Mouse (Mus musculus) hindbrain, embryonic 16.5 days (tissue): ENCODE measurements at regions not wholly inside any gene's neighbourhood (a gene's known extent, or its start where the extent isn't known, plus 50 kb on each side); places are given as distances from the start of the nearest gene placed in this dataset.

Experiments
- ATAC-seq: fragments of 200-750 bp; cut with Nextera tagmentation; 2 replicates; pipeline ENCODE4 v1.8.0; 2017; ENCODE audit warnings: moderate TSS enrichment, moderate library complexity
- H3K27ac ChIP-seq: fragments of 300-500 bp; sonication (generic); 2 replicates; pipeline ENCODE4 v1.5.1; 2014; ENCODE audit warnings: low read depth, mild to moderate bottlenecking, control low read depth, low read length, moderate library complexity
- H3K27me3 ChIP-seq: fragments of 300-500 bp; sonication (generic); replicated peaks from 2 replicates; pipeline ENCODE4 v1.6.1; 2014; ENCODE audit warnings: low read length; ENCODE audit not compliant: control insufficient read depth, insufficient read depth
- H3K36me3 ChIP-seq: fragments of 300-500 bp; sonication (generic); 2 replicates; pipeline ENCODE4 v1.6.1; 2014; ENCODE audit warnings: mild to moderate bottlenecking, low read length, moderate library complexity, mixed read lengths; ENCODE audit not compliant: control insufficient read depth, insufficient read depth
- H3K4me1 ChIP-seq: fragments of 300-500 bp; sonication (generic); 2 replicates; pipeline ENCODE4 v1.6.1; 2014; ENCODE audit warnings: low read depth, low read length; ENCODE audit not compliant: control insufficient read depth, insufficient read depth
- H3K4me2 ChIP-seq: fragments of 300-500 bp; sonication (generic); 2 replicates; pipeline ENCODE4 v1.6.1; 2014; ENCODE audit warnings: mild to moderate bottlenecking, low read length, control low read depth, moderate library complexity
- H3K4me3 ChIP-seq: fragments of 300-500 bp; sonication (generic); 2 replicates; pipeline ENCODE4 v1.5.1; 2014; ENCODE audit warnings: mild to moderate bottlenecking, low read length, control low read depth, moderate library complexity
- H3K9ac ChIP-seq: fragments of 300-500 bp; sonication (generic); 2 replicates; pipeline ENCODE4 v1.6.1; 2014; ENCODE audit warnings: low read depth, mild to moderate bottlenecking, control low read depth, low read length, moderate library complexity
- H3K9me3 ChIP-seq: fragments of 300-500 bp; sonication (generic); 2 replicates; pipeline ENCODE4 v1.6.1; 2014; ENCODE audit warnings: mild to moderate bottlenecking, low read length, moderate library complexity; ENCODE audit not compliant: control insufficient read depth
- WGBS: fragments of 180-500 bp; shearing (Covaris S2); extraction: QIAGEN DNeasy Blood & Tissue Kit; methylation state at CpG from one replicate; pipeline ENCODE4 v1.1.7; 2014; 5-methylcytosine and 5-hydroxymethylcytosine counted together

GRCm38 (mm10) chr6:12140596-12140995 lies 233.0 kb downstream of the Phf14 start:
- ATAC-seq, result no peak
- 85% methylated on average over 2 of the region's 2 CpGs for WGBS

GRCm38 (mm10) chr6:12145216-12145615 lies 237.6 kb downstream of the Phf14 start:
- Histone ChIP-seq H3K27me3 (no peaks in the 10 kb centered on the region), H3K36me3 (no peaks in the 10 kb centered on the region), H3K27ac (no peak overlapping the region), H3K9ac (no peak overlapping the region), H3K4me2 (no peak overlapping the region), H3K4me3 (no peak overlapping the region), H3K4me1 (peaks cover 3% of the 10 kb centered on the region; the same call in 1 of the 2 replicates), H3K9me3 (no peaks in the 10 kb centered on the region)
- 44% methylated on average over 3 of the region's 3 CpGs for WGBS
- no peak for ATAC-seq

More at GRCm38 (mm10) chr6:12140596-12140995, 233.0 kb downstream of the Phf14 start:
- Histone ChIP-seq H3K9ac (no peak overlapping the region), H3K27ac (no peak overlapping the region), H3K27me3 (no peaks in the 10 kb centered on the region), H3K36me3 (no peaks in the 10 kb centered on the region), H3K4me1 (peaks cover 3% of the 10 kb centered on the region; the same call in 1 of the 2 replicates), H3K4me2 (no peak overlapping the region), H3K9me3 (no peaks in the 10 kb centered on the region), H3K4me3 (no peak overlapping the region)

GRCm38 (mm10) chr6:12150613-12151333 lies 243.2 kb downstream of the Phf14 start:
- no peak overlapping the region for H3K27ac ChIP-seq
- H3K27me3 ChIP-seq, result no peaks in the 10 kb centered on the region
- no peaks in the 10 kb centered on the region for H3K4me1 ChIP-seq
- ATAC-seq, result no peak
- no peak overlapping the region for H3K4me2 ChIP-seq
- H3K36me3 ChIP-seq, result no peaks in the 10 kb centered on the region
- peaks cover 2% of the 10 kb centered on the region; the same call in 1 of the 2 replicates for H3K9me3 ChIP-seq
- no peak overlapping the region for H3K4me3 ChIP-seq
- no peak overlapping the region for H3K9ac ChIP-seq
- WGBS, result 41% methylated on average over 3 of the region's 3 CpGs

GRCm38 (mm10) chr6:12163971-12164370 lies 256.4 kb downstream of the Phf14 start:
- Histone ChIP-seq H3K27me3 (no peaks in the 10 kb centered on the region), H3K9ac (no peak overlapping the region), H3K9me3 (no peaks in the 10 kb centered on the region), H3K4me1 (no peaks in the 10 kb centered on the region), H3K4me3 (no peak overlapping the region), H3K36me3 (no peaks in the 10 kb centered on the region), H3K27ac (no peak overlapping the region), H3K4me2 (no peak overlapping the region)
- no peak for ATAC-seq
- WGBS, result 93% methylated on average over 1 of the region's 1 CpGs

- Histone ChIP-seq H3K27me3 (no peaks in the 10 kb centered on the region), H3K4me2 (no peak overlapping the region), H3K27ac (no peak overlapping the region), H3K36me3 (no peaks in the 10 kb centered on the region), H3K4me3 (no peak overlapping the region), H3K9me3 (no peaks in the 10 kb centered on the region), H3K9ac (no peak overlapping the region), H3K4me1 (no peaks in the 10 kb centered on the region)
- 79% methylated on average over 1 of the region's 1 CpGs for WGBS
- no peak for ATAC-seq
Observed at GRCm38 (mm10) chr6:12168533-12168932, 260.9 kb downstream of the Phf14 start.

- Histone ChIP-seq H3K9me3 (no peaks in the 10 kb centered on the region), H3K4me3 (no peak overlapping the region), H3K4me1 (no peaks in the 10 kb centered on the region), H3K4me2 (no peak overlapping the region), H3K9ac (no peak overlapping the region), H3K27ac (no peak overlapping the region), H3K27me3 (no peaks in the 10 kb centered on the region), H3K36me3 (no peaks in the 10 kb centered on the region)
- ATAC-seq, result no peak
- WGBS, result 67% methylated on average over 7 of the region's 7 CpGs
Observed at GRCm38 (mm10) chr6:12169431-12169830, 261.8 kb downstream of the Phf14 start.

GRCm38 (mm10) chr6:12170722-12171121 lies 263.1 kb downstream of the Phf14 start:
- H3K4me3 ChIP-seq, result no peak overlapping the region
- H3K36me3 ChIP-seq, result no peaks in the 10 kb centered on the region
- no peak overlapping the region for H3K4me2 ChIP-seq
- H3K9ac ChIP-seq, result no peak overlapping the region
- no peak overlapping the region for H3K27ac ChIP-seq
- H3K9me3 ChIP-seq, result 0 out of 2 replicates have a peak, but pooled peaks cover 3% of the 10 kb centered on the region
- H3K4me1 ChIP-seq, result no peaks in the 10 kb centered on the region
- no peaks in the 10 kb centered on the region for H3K27me3 ChIP-seq
- ATAC-seq, result no peak
- WGBS, result 87% methylated on average over 4 of the region's 4 CpGs

- WGBS, result 84% methylated on average over 2 of the region's 2 CpGs
- no peaks in the 10 kb centered on the region for H3K27me3 ChIP-seq
- H3K4me3 ChIP-seq, result no peak overlapping the region
- H3K4me1 ChIP-seq, result no peaks in the 10 kb centered on the region
- H3K9ac ChIP-seq, result no peak overlapping the region
- H3K36me3 ChIP-seq, result no peaks in the 10 kb centered on the region
- H3K9me3 ChIP-seq, result 0 out of 2 replicates have a peak, but pooled peaks cover 3% of the 10 kb centered on the region
- H3K27ac ChIP-seq, result no peak overlapping the region
- no peak for ATAC-seq
- H3K4me2 ChIP-seq, result no peak overlapping the region
Observed at GRCm38 (mm10) chr6:12171189-12171588, 263.6 kb downstream of the Phf14 start.

- Histone ChIP-seq H3K4me2 (no peak overlapping the region), H3K27me3 (no peaks in the 10 kb centered on the region), H3K27ac (no peak overlapping the region), H3K9ac (no peak overlapping the region), H3K36me3 (no peaks in the 10 kb centered on the region), H3K4me1 (no peaks in the 10 kb centered on the region), H3K4me3 (no peak overlapping the region), H3K9me3 (0 out of 2 replicates have a peak, but pooled peaks cover 3% of the 10 kb centered on the region)
- no peak for ATAC-seq
Observed at GRCm38 (mm10) chr6:12177996-12178395, 270.4 kb downstream of the Phf14 start.
